Mouse (Mus musculus): ENCODE data around the gene Ncl.

The Ncl gene

GRCm38 (mm10) chr1:86358906-86359797, at the start of gene Ncl:
TSS of gene Ncl (minus strand) at chr1:86359400.
- DNase-seq (ENCODE audit: low spot score in 2 of 2) = peak; percentile 98

GRCm38 (mm10) chr1:86408515-86408914, 49.3 kb upstream of the Ncl start:
- DNase-seq (ENCODE audit: low spot score in 2 of 2) = no peak

- DNase-seq (ENCODE audit: low spot score in 2 of 2) = no peak
Observed at GRCm38 (mm10) chr1:86406914-86407313, 47.7 kb upstream of the Ncl start.

- DNase-seq (ENCODE audit: low spot score in 2 of 2) = no peak
Observed at GRCm38 (mm10) chr1:86406313-86406712, 47.1 kb upstream of the Ncl start.

- DNase-seq (ENCODE audit: low spot score in 2 of 2) = no peak
Observed at GRCm38 (mm10) chr1:86404834-86405233, 45.6 kb upstream of the Ncl start.

- DNase-seq (ENCODE audit: low spot score in 2 of 2) = no peak
Observed at GRCm38 (mm10) chr1:86400096-86400754, 41.0 kb upstream of the Ncl start.

- DNase-seq (ENCODE audit: low spot score in 2 of 2) = no peak
Observed at GRCm38 (mm10) chr1:86399322-86399721, 40.1 kb upstream of the Ncl start.

GRCm38 (mm10) chr1:86398222-86398621, 39.0 kb upstream of the Ncl start:
- no peak for DNase-seq (ENCODE audit: low spot score in 2 of 2)

- no peak for DNase-seq (ENCODE audit: low spot score in 2 of 2)
Observed at GRCm38 (mm10) chr1:86397621-86398020, 38.4 kb upstream of the Ncl start.

- no peak for DNase-seq (ENCODE audit: low spot score in 2 of 2)
Observed at GRCm38 (mm10) chr1:86395897-86396296, 36.7 kb upstream of the Ncl start.

GRCm38 (mm10) chr1:86394246-86394645, 35.0 kb upstream of the Ncl start:
- DNase-seq (ENCODE audit: low spot score in 2 of 2) = no peak

GRCm38 (mm10) chr1:86393219-86393618, 34.0 kb upstream of the Ncl start:
- no peak for DNase-seq (ENCODE audit: low spot score in 2 of 2)

- no peak for DNase-seq (ENCODE audit: low spot score in 2 of 2)
Observed at GRCm38 (mm10) chr1:86391425-86391824, 32.2 kb upstream of the Ncl start.

- peak in 1 of 2 experiments; percentile 64 for DNase-seq (ENCODE audit: low spot score in 2 of 2)
Observed at GRCm38 (mm10) chr1:86389230-86389629, 30.0 kb upstream of the Ncl start.

GRCm38 (mm10) chr1:86381027-86381426, 21.8 kb upstream of the Ncl start:
- peak in 1 of 2 experiments; percentile 60 for DNase-seq (ENCODE audit: low spot score in 2 of 2)

GRCm38 (mm10) chr1:86379161-86379569, 20.0 kb upstream of the Ncl start:
- peak in 1 of 2 experiments; percentile 39 for DNase-seq (ENCODE audit: low spot score in 2 of 2)

GRCm38 (mm10) chr1:86378662-86379061, 19.5 kb upstream of the Ncl start:
- DNase-seq (ENCODE audit: low spot score in 2 of 2) = peak in 1 of 2 experiments; percentile 23

GRCm38 (mm10) chr1:86376354-86376753, 17.2 kb upstream of the Ncl start:
- no peak for DNase-seq (ENCODE audit: low spot score in 2 of 2)

GRCm38 (mm10) chr1:86371997-86372396, 12.8 kb upstream of the Ncl start:
- peak in 1 of 2 experiments; percentile 49 for DNase-seq (ENCODE audit: low spot score in 2 of 2)

GRCm38 (mm10) chr1:86368086-86368485, 8.9 kb upstream of the Ncl start:
- no peak for DNase-seq (ENCODE audit: low spot score in 2 of 2)

GRCm38 (mm10) chr1:86363671-86364070, 4.5 kb upstream of the Ncl start:
- DNase-seq (ENCODE audit: low spot score in 2 of 2) = no peak

GRCm38 (mm10) chr1:86361852-86362615, 2.8 kb upstream of the Ncl start:
- DNase-seq (ENCODE audit: low spot score in 2 of 2) = no peak
